Mouse (Mus musculus) midbrain, embryonic 13.5 days (tissue): Measurements from ENCODE around the gene Cep131. TPM values are rescaled to one million over a fixed set of nuclear protein-coding genes. Genes with fewer than 3 reads are reported as not detected.
A peak's percentile ranks its signal among the peaks of the same experiment; 100 is the strongest.

Experiments used
- microRNA counts: library from miRNA; unstranded; fragments of <30 nt; microRNA quantifications from one replicate; lab custom pipeline; 2016
- microRNA-seq: library from miRNA; unstranded; fragments of <30 nt; microRNA quantifications from one replicate; pipeline ENCODE4, GENCODE M21; 2016
- polyA plus RNA-seq: library from polyadenylated mRNA; unstranded; fragments of >200 nt; fragmentation: Nextera tagmentation; extraction: Ambion mirVana; gene quantifications from 2 replicates; pipeline ENCODE4 v1.2.1, GENCODE M21; 2015

Gene Cep131
- polyA plus RNA-seq, 1 experiment from 2014 or later, result 37.9 TPM

MicroRNAs encoded within 50 kb of the gene (microRNA counts, 519-probe panel; counts per million panel counts)
- microRNA mmu-miR-338-3p (lab: Ali Mortazavi, UCI) (3,436 counts per million, percentile 69 among the panel's probes with 10 or more counts), microRNA mmu-miR-338-5p (lab: Ali Mortazavi, UCI) (110 counts per million, percentile 56 among the panel's probes with 10 or more counts)

Small RNAs within 50 kb of the gene (microRNA-seq; reads per million reads assigned to microRNA genes)
- gene Gm25948 (not detected), gene Mir3065 (not detected), gene Mir338 (not detected)

Other genes with a start within 250 kb of the Cep131 start
- gene Chmp6, start 173.4 kb downstream of the Cep131 start, polyA plus RNA-seq, result 107 and 112 TPM in 2 replicates
- 9.2 and 10.0 TPM in 2 replicates for gene Baiap2, start 144.1 kb downstream of the Cep131 start, polyA plus RNA-seq
- 15.1 and 18.6 TPM in 2 replicates for gene Aatk, start 39.7 kb downstream of the Cep131 start, polyA plus RNA-seq
- gene Tepsin, start 11.9 kb upstream of the Cep131 start, polyA plus RNA-seq, result 19.9 and 20.9 TPM in 2 replicates
- 59.2 and 63.7 TPM in 2 replicates for gene Ndufaf8, start 12.1 kb upstream of the Cep131 start, polyA plus RNA-seq
- 105 and 109 TPM in 2 replicates for gene Slc38a10, start 64.5 kb upstream of the Cep131 start, polyA plus RNA-seq
- 17.4 and 19.5 TPM in 2 replicates for gene Bahcc1, start 146.1 kb upstream of the Cep131 start, polyA plus RNA-seq